20 mouse cellular contexts compared by ENCODE assay signal in genomic region chr5:75134681-75135080, GRCm38 (mm10). TPM values are rescaled to one million over a fixed set of nuclear protein-coding genes. Genes with fewer than 3 reads are reported as not detected.
DNase-seq lines count a peak whose midpoint lies in the region; ATAC-seq lines count a peak whose summit lies in the region.
"Had no signal": no experiment of that assay in that cellular context is flagged by ENCODE, and none has a peak within 500 bp of the region (broad histone marks: within the 10 kb centered on the region; RNA-seq: fewer than 3 reads in every experiment).

No protein-coding gene starts in this region.

- ATAC-seq in heart, embryonic 12.5 days (ENCODE audit: insufficient number of reproducible peaks, low FRiP score): no peak
- ATAC-seq: activated CD4-positive, CD25-positive, alpha-beta regulatory T cell, adult 4 months; CD4-positive, CD25-positive, alpha-beta regulatory T cell, adult 4 months; Patski had no signal

- no peak overlapping the region for H3K4me3 ChIP-seq in heart, embryonic 12.5 days

- H3K9ac ChIP-seq in heart, embryonic 12.5 days: no peak overlapping the region

- no peak overlapping the region for H3K4me2 ChIP-seq in heart, embryonic 12.5 days

- H3K9me3 ChIP-seq in heart, embryonic 12.5 days (replicated peaks): no peaks in the 10 kb centered on the region
- H3K9me3 ChIP-seq: G1E had no signal

- no peaks in the 10 kb centered on the region for H3K36me3 ChIP-seq in heart, embryonic 12.5 days
- H3K36me3 ChIP-seq: G1E had no signal

- peaks cover 3% of the 10 kb centered on the region; the same call in 1 of the 2 replicates for H3K4me1 ChIP-seq in heart, embryonic 12.5 days (replicated peaks)

- no peak overlapping the region for H3K27ac ChIP-seq in heart, embryonic 12.5 days (ENCODE audit: poor library complexity, severe bottlenecking)

- DNase-seq in heart, adult 11 months: peak; percentile 57
- peak; percentile 26 for DNase-seq in testis, postnatal 10 days (ENCODE audit: low spot score)
- DNase-seq in testis, postnatal 14 days (ENCODE audit: low spot score): no peak
- DNase-seq: adrenal gland, adult 2 months; adrenal gland, adult 8-10 months; adrenal gland, postnatal 10 days; adrenal gland, postnatal 14 days; adrenal gland, postnatal 25 days; adrenal gland, postnatal 36 days; B cell, adult 2 months; cerebellum, adult 11 months; cerebellum, adult 11-12 months; cerebellum, adult 18-20 months had no signal

- H3K27me3 ChIP-seq in heart, embryonic 12.5 days (replicated peaks): peaks cover 6% of the 10 kb centered on the region; the same call in 1 of the 2 replicates
- H3K27me3 ChIP-seq: CH12.LX, Patski had no signal

- 78% methylated on average over 7 of the region's 7 CpGs for WGBS in heart, embryonic 12.5 days

RNA-seq across cellular contexts. Expression of gene Pdgfra, which starts 17.4 kb away (rescaled TPM):
- 41.2 and 41.3 TPM in 2 replicates for polyA plus RNA-seq in heart, embryonic 12.5 days (2016; fragmentation: Nextera tagmentation; extraction: Ambion mirVana)
- polyA plus RNA-seq: activated CD4-positive, CD25-positive, alpha-beta regulatory T cell, adult 4 months; G1E had no signal

RNA-seq across cellular contexts. Expression of gene Gsx2, which starts 59.3 kb away (rescaled TPM):
- polyA plus RNA-seq in heart, embryonic 12.5 days (2016; fragmentation: Nextera tagmentation; extraction: Ambion mirVana): not detected in 2 replicates
- polyA plus RNA-seq: activated CD4-positive, CD25-positive, alpha-beta regulatory T cell, adult 4 months; adrenal gland, adult 2 months; C2C12; CD4-positive, CD25-positive, alpha-beta regulatory T cell, adult 4 months; G1E; Patski had no signal
